In the genomic region with DNA sequence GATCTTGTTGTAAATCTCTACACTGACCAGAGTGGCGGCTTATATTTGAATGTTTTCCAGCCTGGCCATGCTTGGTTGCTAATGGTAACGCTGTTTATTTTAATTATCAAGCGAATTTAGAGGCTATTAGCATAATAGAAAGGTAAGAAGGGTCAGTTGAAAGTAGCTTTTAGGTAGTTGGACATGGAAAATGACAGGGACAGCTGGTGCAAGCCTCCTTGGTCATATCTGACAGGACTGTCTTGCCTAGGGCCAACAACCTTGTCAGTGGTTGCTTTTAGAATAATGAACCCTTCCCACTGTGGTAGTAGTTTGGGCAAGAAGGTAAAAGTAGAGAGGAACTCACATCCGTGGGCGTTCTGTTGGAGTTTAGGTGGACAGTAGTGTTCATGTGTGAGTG, we compare ENCODE assay signal across 12 mouse cellular contexts.
DNase-seq lines count a peak whose midpoint lies in the region; ATAC-seq and TF ChIP-seq lines count a peak whose summit lies in the region.
"Had no signal": no experiment of that assay in that cellular context is flagged by ENCODE, and none has a peak within 500 bp of the region (broad histone marks: within the 10 kb centered on the region; RNA-seq: fewer than 3 reads in every experiment).

No protein-coding gene starts in this region.

- H3K79me2 ChIP-seq in CH12.LX (replicated peaks; ENCODE audit: control insufficient read depth, extremely low read depth, insufficient read depth, poor library complexity, severe bottlenecking): no peaks in the 10 kb centered on the region

- H3K4me1 ChIP-seq in erythroblast, embryonic 14.5 days (ENCODE audit: control insufficient read depth): peaks cover 7% of the 10 kb centered on the region
- H3K4me1 ChIP-seq in kidney, adult 2 months (ENCODE audit: control insufficient read depth, insufficient read depth, low read length): peaks cover 33% of the 10 kb centered on the region; the same call in 1 of the 2 replicates
- H3K4me1 ChIP-seq in CH12.LX (ENCODE audit: control insufficient read depth in 1 of 2, insufficient read depth in 2 of 2): peaks cover 8 to 35% of the 10 kb centered on the region in 2 experiments; a peak in 3 of 4 replicates
- H3K4me1 ChIP-seq in liver, embryonic 13.5 days (replicated peaks): peaks cover 15% of the 10 kb centered on the region
- H3K4me1 ChIP-seq: hindbrain, embryonic 13.5 days had no signal

- no peak for TF ChIP-seq EP300 in CH12.LX (IDR thresholded peaks at IDR 0.05; ENCODE audit: low read length)

- no peak for TF ChIP-seq POLR2A in kidney, adult 2 months (IDR thresholded peaks at IDR 0.05; ENCODE audit: low read depth, low read length)
- no peak for TF ChIP-seq POLR2A in CH12.LX (IDR thresholded peaks at IDR 0.05; ENCODE audit: low read depth, low read length)

- no peak for TF ChIP-seq RAD21 in CH12.LX (IDR thresholded peaks at IDR 0.05; ENCODE audit: low read depth, low read length)

- in situ Hi-C loops in CH12.LX (cut with MboI; ENCODE audit: low pct_ligation_motif_present, low pct_unique_long_range_greater_than_20kb, low sequenced_read_pairs): no loop called here

- peak overlapping the region; percentile 97 for H3K27ac ChIP-seq in kidney, adult 2 months (ENCODE audit: insufficient read depth, low read depth, low read length)
- no peak overlapping the region for H3K27ac ChIP-seq in CH12.LX (ENCODE audit: insufficient read depth, low read depth)
- no peak overlapping the region for H3K27ac ChIP-seq in liver, embryonic 13.5 days
- H3K27ac ChIP-seq: hindbrain, embryonic 13.5 days had no signal

- H3K36me3 ChIP-seq in erythroblast, embryonic 14.5 days (ENCODE audit: control insufficient read depth): no peaks in the 10 kb centered on the region
- H3K36me3 ChIP-seq in kidney, adult 2 months (ENCODE audit: control insufficient read depth, insufficient read depth, low read length): no peaks in the 10 kb centered on the region
- H3K36me3 ChIP-seq in CH12.LX (replicated peaks in 1 of 2; ENCODE audit: control insufficient read depth in 1 of 2, insufficient read depth in 1 of 2, low read length in 1 of 2): no peaks in the 10 kb centered on the region
- no peaks in the 10 kb centered on the region for H3K36me3 ChIP-seq in liver, embryonic 13.5 days
- H3K36me3 ChIP-seq: hindbrain, embryonic 13.5 days had no signal

- TF ChIP-seq CTCF in kidney, adult 2 months (conservative IDR thresholded peaks at IDR 0.05; ENCODE audit: insufficient read depth, insufficient read length, low read depth, low read length): no peak
- TF ChIP-seq CTCF in CH12.LX (conservative IDR thresholded peaks at IDR 0.05 in 1 of 2, IDR thresholded peaks at IDR 0.05 in 1 of 2; ENCODE audit: low read depth in 2 of 2, low read length in 2 of 2): no peak

- no peaks in the 10 kb centered on the region for H3K27me3 ChIP-seq in erythroblast, embryonic 14.5 days (ENCODE audit: control insufficient read depth)
- no peaks in the 10 kb centered on the region for H3K27me3 ChIP-seq in kidney, adult 2 months (replicated peaks; ENCODE audit: control insufficient read depth, insufficient read depth, low read length)
- no peaks in the 10 kb centered on the region for H3K27me3 ChIP-seq in CH12.LX (replicated peaks)
- H3K27me3 ChIP-seq in liver, embryonic 13.5 days: no peaks in the 10 kb centered on the region
- H3K27me3 ChIP-seq: hindbrain, embryonic 13.5 days had no signal

- WGBS in kidney, adult 2 months: 24% methylated on average over 5 of the region's 5 CpGs
- WGBS in liver, embryonic 13.5 days (ENCODE audit: insufficient replicate concordance): 59% methylated on average over 5 of the region's 5 CpGs

- no peaks in the 10 kb centered on the region for H3K9me3 ChIP-seq in erythroblast, embryonic 14.5 days (ENCODE audit: control insufficient read depth, low read length)
- no peaks in the 10 kb centered on the region for H3K9me3 ChIP-seq in CH12.LX (replicated peaks; ENCODE audit: low read length)
- H3K9me3 ChIP-seq in liver, embryonic 13.5 days (replicated peaks): no peaks in the 10 kb centered on the region
- H3K9me3 ChIP-seq: hindbrain, embryonic 13.5 days had no signal

- no peak for ATAC-seq in erythroblast, adult 5-6 weeks (replicated peaks; ENCODE audit: low FRiP score, poor library complexity, severe bottlenecking)
- no peak for ATAC-seq in liver, embryonic 13.5 days (ENCODE audit: low read depth)
- no peak for ATAC-seq in activated CD4-positive, CD25-positive, alpha-beta regulatory T cell, adult 4 months

- DNase-seq in kidney, adult 2 months: no peak
- no peak for DNase-seq in kidney, adult 18-20 months
- DNase-seq in CH12.LX (ENCODE audit: extremely low read depth): no peak
- no peak for DNase-seq in liver, embryonic 13.5 days
- DNase-seq in adrenal gland, postnatal 25 days: no peak
- DNase-seq: adrenal gland, adult 2 months; embryo, embryonic 11 days; thymus, postnatal 14 days had no signal

- dilution Hi-C loops in CH12.LX (cut with MboI; ENCODE audit: extremely low pct_ligation_motif_present, extremely low pct_unique_long_range_greater_than_20kb, low sequenced_read_pairs): no loop called here

- H3K4me3 ChIP-seq in erythroblast, embryonic 14.5 days (replicated peaks): peak overlapping the region; percentile 24
- peak overlapping the region; percentile 75 for H3K4me3 ChIP-seq in kidney, adult 2 months (ENCODE audit: insufficient read depth, low read depth, low read length)
- no peak overlapping the region for H3K4me3 ChIP-seq in CH12.LX (replicated peaks in 1 of 3; ENCODE audit: low read depth in 2 of 3, low read length in 2 of 3, poor library complexity in 1 of 3)
- peak overlapping the region; percentile 32 for H3K4me3 ChIP-seq in liver, embryonic 13.5 days (replicated peaks)
- H3K4me3 ChIP-seq: hindbrain, embryonic 13.5 days had no signal

- peak overlapping the region; percentile 65 for H3K4me2 ChIP-seq in CH12.LX (ENCODE audit: insufficient read depth, low read depth, poor library complexity, severe bottlenecking)
- peak overlapping the region; percentile 40 for H3K4me2 ChIP-seq in liver, embryonic 13.5 days
- H3K4me2 ChIP-seq: hindbrain, embryonic 13.5 days had no signal

- H3K9ac ChIP-seq in CH12.LX (ENCODE audit: insufficient read depth, low read depth): no peak overlapping the region
- no peak overlapping the region for H3K9ac ChIP-seq in liver, embryonic 13.5 days
- H3K9ac ChIP-seq: hindbrain, embryonic 13.5 days had no signal

TF ChIP-seq in CH12.LX, 34 proteins besides CTCF, POLR2A, EP300 and RAD21:
- no peak for TF ChIP-seq ETS1 (conservative IDR thresholded peaks at IDR 0.05; ENCODE audit: low read depth, low read length)
- no peak for TF ChIP-seq SMC3 (IDR thresholded peaks at IDR 0.05; ENCODE audit: low read depth, low read length)
- no peak for TF ChIP-seq CHD1 (IDR thresholded peaks at IDR 0.05; ENCODE audit: low read depth, low read length)
- TF ChIP-seq TBP (conservative IDR thresholded peaks at IDR 0.05; ENCODE audit: low read depth, low read length): no peak
- TF ChIP-seq HCFC1 (IDR thresholded peaks at IDR 0.05; ENCODE audit: low read depth, low read length): no peak
- TF ChIP-seq NELFE (IDR thresholded peaks at IDR 0.05; ENCODE audit: low read depth, low read length): no peak
- no peak for TF ChIP-seq CHD2 (IDR thresholded peaks at IDR 0.05; ENCODE audit: low read length)
- TF ChIP-seq SIN3A (IDR thresholded peaks at IDR 0.05; ENCODE audit: low read length): no peak
- no peak for TF ChIP-seq ZKSCAN1 (IDR thresholded peaks at IDR 0.05; ENCODE audit: borderline replicate concordance, low read depth, low read length)
- no peak for TF ChIP-seq MAX (IDR thresholded peaks at IDR 0.05; ENCODE audit: low read length)
- no peak for TF ChIP-seq NRF1 (IDR thresholded peaks at IDR 0.05; ENCODE audit: low read depth, low read length)
- no peak for TF ChIP-seq MEF2A (IDR thresholded peaks at IDR 0.05; ENCODE audit: borderline replicate concordance, low read depth, low read length)
- no peak for TF ChIP-seq POLR2AphosphoS2 (IDR thresholded peaks at IDR 0.05; ENCODE audit: low read depth, low read length)
- TF ChIP-seq ELF1 (IDR thresholded peaks at IDR 0.05; ENCODE audit: low read depth, low read length): no peak
- no peak for TF ChIP-seq GABPA (IDR thresholded peaks at IDR 0.05; ENCODE audit: insufficient replicate concordance, low read depth, low read length)
- no peak for TF ChIP-seq USF1 (IDR thresholded peaks at IDR 0.05; ENCODE audit: low read depth, low read length)
- TF ChIP-seq MAZ (IDR thresholded peaks at IDR 0.05; ENCODE audit: low read depth, low read length): no peak

Comparison
In these comparisons a context has a peak if more than half of its experiments do, and no peak if none do; other contexts are left out.
1. H3K4me3 ChIP-seq: peak in erythroblast, embryonic 14.5 days (single experiment), kidney, adult 2 months (single experiment) and liver, embryonic 13.5 days (single experiment); none in CH12.LX (0 of 3).